ENCODE assay signal across 10 mouse cellular contexts in the genomic region with DNA sequence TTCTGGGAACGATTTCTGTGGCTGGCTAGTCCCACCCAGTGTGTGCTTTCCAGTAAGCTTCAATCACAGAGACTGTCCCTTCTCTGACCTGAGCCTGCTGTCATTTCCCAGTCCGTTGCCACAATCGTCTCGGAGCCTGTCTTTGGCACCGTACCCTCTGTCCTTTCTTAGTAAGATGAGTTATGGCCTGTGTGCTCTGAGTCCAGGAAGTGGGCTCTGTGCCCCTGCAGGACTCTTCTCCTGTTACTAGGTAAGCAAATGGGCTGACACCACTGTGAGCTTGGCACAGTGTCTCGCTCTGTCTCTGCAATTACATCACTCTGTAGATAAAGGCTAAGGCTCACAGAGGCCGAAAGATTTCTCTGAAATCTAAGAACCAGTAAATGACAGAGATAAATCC.
DNase-seq lines count a peak whose midpoint lies in the region; ATAC-seq and TF ChIP-seq lines count a peak whose summit lies in the region.
"Had no signal": no experiment of that assay in that cellular context is flagged by ENCODE, and none has a peak within 500 bp of the region (broad histone marks: within the 10 kb centered on the region; RNA-seq: fewer than 3 reads in every experiment).

No protein-coding gene starts in this region.

- no peaks in the 10 kb centered on the region for H3K9me3 ChIP-seq in kidney, embryonic 15.5 days (replicated peaks)
- H3K9me3 ChIP-seq in midbrain, embryonic 15.5 days = no peaks in the 10 kb centered on the region
- no peaks in the 10 kb centered on the region for H3K9me3 ChIP-seq in forebrain, embryonic 10.5 days
- H3K9me3 ChIP-seq: forebrain, embryonic 13.5 days; stomach, embryonic 15.5 days had no signal

- ATAC-seq in kidney, embryonic 15.5 days (replicated peaks; ENCODE audit: low FRiP score) = peak; percentile 89
- ATAC-seq in midbrain, embryonic 15.5 days (replicated peaks) = no peak
- ATAC-seq: forebrain, embryonic 13.5 days had no signal

- no peaks in the 10 kb centered on the region for H3K36me3 ChIP-seq in kidney, embryonic 15.5 days
- no peaks in the 10 kb centered on the region for H3K36me3 ChIP-seq in myocyte (ENCODE audit: control insufficient read depth, insufficient read depth)
- H3K36me3 ChIP-seq in midbrain, embryonic 15.5 days (replicated peaks) = no peaks in the 10 kb centered on the region
- no peaks in the 10 kb centered on the region for H3K36me3 ChIP-seq in forebrain, embryonic 10.5 days (replicated peaks)
- H3K36me3 ChIP-seq: stomach, embryonic 15.5 days had no signal

- no peak overlapping the region for H3K4me2 ChIP-seq in kidney, embryonic 15.5 days
- peak overlapping the region; percentile 5 for H3K4me2 ChIP-seq in myocyte (ENCODE audit: low read depth)
- no peak overlapping the region for H3K4me2 ChIP-seq in midbrain, embryonic 15.5 days
- H3K4me2 ChIP-seq: forebrain, embryonic 13.5 days; stomach, embryonic 15.5 days had no signal

- 20% methylated on average over 7 of the region's 7 CpGs for WGBS in kidney, embryonic 15.5 days
- WGBS in midbrain, embryonic 15.5 days = 83% methylated on average over 7 of the region's 7 CpGs
- WGBS in forebrain, embryonic 10.5 days = 88% methylated on average over 7 of the region's 7 CpGs

- H3K4me1 ChIP-seq in kidney, embryonic 15.5 days = peaks cover 6% of the 10 kb centered on the region; the same call in 1 of the 2 replicates
- H3K4me1 ChIP-seq in midbrain, embryonic 15.5 days = no peaks in the 10 kb centered on the region
- H3K4me1 ChIP-seq in forebrain, embryonic 10.5 days = no peaks in the 10 kb centered on the region
- H3K4me1 ChIP-seq: forebrain, embryonic 13.5 days had no signal

- intact Hi-C loops in gastrocnemius, postnatal 36 days (cut with DNase I) = no loop called here

- no peaks in the 10 kb centered on the region for H3K27me3 ChIP-seq in kidney, embryonic 15.5 days
- no peaks in the 10 kb centered on the region for H3K27me3 ChIP-seq in myocyte (ENCODE audit: control insufficient read depth, insufficient read depth, insufficient read length)
- H3K27me3 ChIP-seq in midbrain, embryonic 15.5 days (replicated peaks) = no peaks in the 10 kb centered on the region
- no peaks in the 10 kb centered on the region for H3K27me3 ChIP-seq in forebrain, embryonic 10.5 days (ENCODE audit: poor library complexity, severe bottlenecking)
- H3K27me3 ChIP-seq: forebrain, embryonic 13.5 days; stomach, embryonic 15.5 days had no signal

- TF ChIP-seq POLR2A in myocyte (IDR thresholded peaks at IDR 0.05; ENCODE audit: insufficient read length, low read depth) = no peak

- no peaks in the 10 kb centered on the region for H3K79me2 ChIP-seq in myocyte (ENCODE audit: control insufficient read depth, insufficient read depth)

- no peak overlapping the region for H3ac ChIP-seq in myocyte (ENCODE audit: control insufficient read depth, insufficient read length)

- no peak overlapping the region for H3K4me3 ChIP-seq in kidney, embryonic 15.5 days (replicated peaks)
- H3K4me3 ChIP-seq in myocyte = no peak overlapping the region
- no peak overlapping the region for H3K4me3 ChIP-seq in midbrain, embryonic 15.5 days
- H3K4me3 ChIP-seq in forebrain, embryonic 10.5 days = no peak overlapping the region
- H3K4me3 ChIP-seq: forebrain, embryonic 13.5 days; stomach, embryonic 15.5 days had no signal

- peak; percentile 11 to 12 for DNase-seq in heart, adult 18-20 months
- no peak for DNase-seq in heart, adult 9 months (ENCODE audit: low spot score in 2 of 2)
- peak; percentile 19 to 24 for DNase-seq in gastrocnemius, postnatal 36 days
- no peak for DNase-seq in thymus, postnatal 4 days
- no peak for DNase-seq in forebrain, embryonic 10.5 days (ENCODE audit: extremely low spot score, low spot score)

- no peak overlapping the region for H3K9ac ChIP-seq in kidney, embryonic 15.5 days
- no peak overlapping the region for H3K9ac ChIP-seq in midbrain, embryonic 15.5 days
- H3K9ac ChIP-seq: forebrain, embryonic 13.5 days; stomach, embryonic 15.5 days had no signal

- 0 out of 2 replicates have a peak overlapping the region, but pooled peaks have one; percentile 14 for H3K27ac ChIP-seq in kidney, embryonic 15.5 days
- no peak overlapping the region for H3K27ac ChIP-seq in midbrain, embryonic 15.5 days
- H3K27ac ChIP-seq in forebrain, embryonic 10.5 days = no peak overlapping the region
- H3K27ac ChIP-seq: forebrain, embryonic 13.5 days; stomach, embryonic 15.5 days had no signal

TF ChIP-seq in myocyte, 11 proteins besides CTCF, POLR2A, EP300 and RAD21:
- TF ChIP-seq USF1 (IDR thresholded peaks at IDR 0.05; ENCODE audit: low read depth) = no peak
- TF ChIP-seq CEBPB (IDR thresholded peaks at IDR 0.05; ENCODE audit: insufficient read depth, poor library complexity, severe bottlenecking) = peak; percentile 30; the same call in 1 of the 2 replicates

Comparison
In these comparisons a context has a peak if more than half of its experiments do, and no peak if none do; other contexts are left out.
1. DNase-seq: peak in heart, adult 18-20 months (2 of 2) and gastrocnemius, postnatal 36 days (2 of 2); none in heart, adult 9 months (0 of 2), thymus, postnatal 4 days (single experiment) and forebrain, embryonic 10.5 days (single experiment).